Mouse (Mus musculus) lung, adult 10 weeks (tissue): ENCODE data around the gene Cd48. TPM values are rescaled to one million over a fixed set of nuclear protein-coding genes. Genes with fewer than 3 reads are reported as not detected.

ENCODE experiments used
- polyA plus RNA-seq: library from polyadenylated mRNA; stranded (reverse); fragments of 350-450 nt; fragmentation: Illumina TruSeq; extraction: RNeasy Lipid Tissue Mini Kit (QIAGEN cat#74804); gene quantifications from one replicate; pipeline ENCODE4 v1.2.3, GENCODE M21; 2014; ENCODE audit warnings: low read depth, low replicate concordance; ENCODE audit not compliant: insufficient read depth

Cd48 gene
- polyA plus RNA-seq = 28.8 TPM

DNA sequence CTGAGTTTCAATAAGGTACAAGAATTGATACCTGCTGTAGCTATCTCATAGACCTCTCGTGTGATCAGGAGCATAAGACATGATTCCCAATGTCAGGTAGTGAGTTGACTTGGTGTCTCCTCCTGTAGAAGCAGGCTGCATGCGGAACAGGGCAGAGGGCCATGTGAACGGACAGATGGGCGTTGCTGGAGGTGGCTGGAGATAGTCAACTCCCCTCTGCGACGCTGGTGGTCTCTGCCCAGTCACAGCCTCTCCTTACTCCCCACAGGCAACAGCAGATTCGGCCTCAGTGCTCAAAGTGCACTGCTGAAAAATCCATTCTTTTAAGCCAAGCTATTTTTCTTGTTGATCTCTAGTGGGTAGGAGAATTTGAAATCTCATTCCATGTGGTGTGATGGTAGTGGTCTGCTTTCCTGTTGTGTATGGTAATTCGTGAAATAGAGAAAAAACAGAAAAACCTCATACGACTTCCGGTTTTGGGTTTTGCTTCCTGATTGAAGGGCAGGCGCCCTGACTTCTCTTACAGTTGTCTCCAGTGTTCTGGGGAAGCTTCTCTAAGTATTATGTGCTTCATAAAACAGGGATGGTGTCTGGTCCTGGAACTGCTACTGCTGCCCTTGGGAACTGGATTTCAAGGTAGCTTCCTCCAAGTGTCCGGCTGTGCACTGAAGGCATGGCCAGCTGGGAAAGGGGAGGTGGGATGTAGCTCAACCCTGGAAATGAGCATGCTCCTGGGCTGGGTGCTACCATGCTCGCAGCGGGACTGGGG, at the start of gene Cd48:
Gene Cd48, plus strand, starts transcription at position 479 of the 769 bp plus-strand sequence.

GRCm38 (mm10) chr1:171652734-171653133, 29.1 kb upstream of the Cd48 start, which contains the start of gene Slamf7:
TSS of gene Slamf7 (minus strand) at chr1:171653035.

Other genes starting within 250 kb of the Cd48 start
- gene F11r, start 244.5 kb upstream of the Cd48 start, polyA plus RNA-seq = 120 TPM
- 4.7 TPM for gene Alyref2, start 178.5 kb upstream of the Cd48 start, polyA plus RNA-seq
- gene Itln1, start 146.7 kb upstream of the Cd48 start, polyA plus RNA-seq = not detected
- 2.3 TPM for gene Cd244a, start 122.8 kb upstream of the Cd48 start, polyA plus RNA-seq
- gene Ly9, start 74.6 kb upstream of the Cd48 start, polyA plus RNA-seq = 7.1 TPM
- gene Slamf7, start 29.0 kb upstream of the Cd48 start, polyA plus RNA-seq = 3.2 TPM
- 0.55 TPM for gene Slamf1, start 85.1 kb downstream of the Cd48 start, polyA plus RNA-seq
- 14.1 TPM for gene Cd84, start 157.7 kb downstream of the Cd48 start, polyA plus RNA-seq
- 0.25 TPM for gene Gm10521, start 213.7 kb downstream of the Cd48 start, polyA plus RNA-seq
- gene Slamf6, start 235.5 kb downstream of the Cd48 start, polyA plus RNA-seq = 5.8 TPM